Mouse (Mus musculus) testis, postnatal 14 days (tissue): Measurements from ENCODE around the gene Gpnmb.

Source experiments
- DNase-seq: peaks from one replicate; pipeline ENCODE4 v3.0.0; 2021; ENCODE audit warnings: low spot score

Gpnmb gene

GRCm38 (mm10) chr6:49031230-49031629 is 5.1 kb upstream of the Gpnmb start:
- DNase-seq, result no peak

DNA sequence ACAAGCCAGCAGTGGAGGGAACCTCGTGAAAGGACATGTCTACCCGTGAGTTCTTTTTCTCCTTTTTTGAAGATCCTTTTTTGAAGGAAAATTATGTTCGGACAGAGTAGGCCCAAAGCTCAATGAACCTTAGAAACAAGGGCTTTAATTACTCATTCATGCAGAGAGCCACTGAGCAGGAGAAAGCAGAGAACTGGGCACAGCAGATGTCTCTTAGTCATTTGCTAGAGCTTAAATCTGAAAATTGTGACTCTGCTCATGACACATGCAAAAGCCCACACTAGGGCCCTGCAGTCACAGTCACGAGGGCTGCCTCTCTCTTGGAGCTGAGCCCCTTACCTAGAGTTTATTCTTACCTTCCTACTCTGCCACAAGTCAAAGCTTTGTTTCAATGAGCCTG is 3.6 kb upstream of the Gpnmb start:
- DNase-seq, result no peak

GRCm38 (mm10) chr6:49037268-49037662 is 919 bp downstream of the Gpnmb start:
- DNase-seq, result no peak

DNA sequence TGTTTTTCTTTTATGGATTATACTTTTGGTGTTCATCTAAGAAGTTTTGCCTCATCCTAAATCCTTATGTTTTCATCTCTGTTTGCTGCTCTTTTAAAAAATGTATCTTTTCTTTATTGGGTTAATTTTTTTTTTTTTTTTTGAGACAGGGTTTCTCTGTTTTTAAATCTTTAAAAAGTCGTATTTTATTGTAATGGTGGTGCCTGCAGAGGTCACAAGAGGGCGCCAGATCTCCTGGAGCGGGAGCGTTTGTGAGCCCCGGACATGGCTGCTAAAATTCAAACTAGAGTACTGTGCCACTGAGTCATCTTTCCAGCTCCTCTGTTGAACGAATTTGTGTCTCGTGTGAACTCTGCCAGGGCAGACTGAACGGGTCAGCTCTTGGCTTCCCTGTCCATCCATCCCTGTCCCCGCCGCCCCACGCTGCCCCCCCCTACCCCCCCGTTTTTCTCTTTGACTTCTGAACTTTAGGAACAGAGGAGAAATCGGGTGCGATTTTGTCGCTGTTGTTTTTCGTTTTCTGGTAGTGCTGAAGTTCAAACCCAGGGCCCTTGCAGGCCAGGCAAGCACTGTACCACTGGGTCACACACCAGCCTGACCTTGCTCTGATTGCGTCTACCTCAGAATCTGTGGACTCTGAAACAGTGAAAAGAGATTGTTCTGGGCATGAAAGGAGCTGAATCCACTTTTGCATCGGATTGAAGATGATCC is 3.3 kb downstream of the Gpnmb start:
- peak; percentile 14 for DNase-seq

DNA sequence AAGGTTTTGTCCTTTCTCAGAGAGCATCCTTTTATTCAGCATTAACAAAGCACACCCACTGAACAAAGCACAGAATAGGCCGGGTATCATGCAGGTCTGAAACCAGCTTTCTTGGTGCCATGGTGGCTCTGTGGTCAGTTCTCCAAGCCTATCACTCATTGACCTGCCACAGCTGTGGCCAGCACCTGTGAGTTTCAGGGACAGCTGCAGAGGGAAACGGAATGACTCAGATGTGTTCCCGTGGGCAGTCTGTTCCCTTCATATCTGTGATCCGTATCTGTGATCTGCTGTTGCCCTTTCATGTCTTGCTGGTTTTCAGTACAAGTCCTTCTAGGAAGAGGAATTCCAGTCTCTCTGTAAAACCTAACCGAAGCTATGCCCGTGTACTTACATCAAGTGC is 10.2 kb downstream of the Gpnmb start:
- DNase-seq, result no peak

- no peak for DNase-seq
Measured at GRCm38 (mm10) chr6:49046976-49047375, 10.6 kb downstream of the Gpnmb start.

GRCm38 (mm10) chr6:49047848-49048247 is 11.5 kb downstream of the Gpnmb start:
- peak; percentile 13 for DNase-seq

GRCm38 (mm10) chr6:49048395-49048794 is 12.0 kb downstream of the Gpnmb start:
- no peak for DNase-seq

GRCm38 (mm10) chr6:49050677-49051410 is 14.5 kb downstream of the Gpnmb start:
- no peak for DNase-seq

DNA sequence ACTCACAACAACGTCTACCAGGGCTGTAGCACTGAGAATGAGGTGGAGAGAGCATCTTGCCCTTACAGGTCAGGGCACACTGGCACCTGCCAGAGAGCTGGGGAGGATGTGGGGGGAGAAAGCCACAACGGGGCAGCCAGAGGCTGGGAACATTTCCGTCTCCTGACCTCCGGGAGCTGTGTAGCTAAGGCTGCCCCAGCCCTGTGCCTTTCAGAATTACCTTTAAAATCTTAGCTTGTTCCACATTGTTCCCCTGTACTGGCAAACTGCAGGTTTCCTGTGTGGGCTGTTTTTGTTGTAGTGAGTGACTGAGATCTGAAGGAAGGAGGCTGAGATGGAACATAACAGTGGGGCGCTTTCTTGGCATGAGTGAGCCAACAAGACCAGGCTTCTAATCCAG is 15.8 kb downstream of the Gpnmb start:
- DNase-seq, result no peak

DNA sequence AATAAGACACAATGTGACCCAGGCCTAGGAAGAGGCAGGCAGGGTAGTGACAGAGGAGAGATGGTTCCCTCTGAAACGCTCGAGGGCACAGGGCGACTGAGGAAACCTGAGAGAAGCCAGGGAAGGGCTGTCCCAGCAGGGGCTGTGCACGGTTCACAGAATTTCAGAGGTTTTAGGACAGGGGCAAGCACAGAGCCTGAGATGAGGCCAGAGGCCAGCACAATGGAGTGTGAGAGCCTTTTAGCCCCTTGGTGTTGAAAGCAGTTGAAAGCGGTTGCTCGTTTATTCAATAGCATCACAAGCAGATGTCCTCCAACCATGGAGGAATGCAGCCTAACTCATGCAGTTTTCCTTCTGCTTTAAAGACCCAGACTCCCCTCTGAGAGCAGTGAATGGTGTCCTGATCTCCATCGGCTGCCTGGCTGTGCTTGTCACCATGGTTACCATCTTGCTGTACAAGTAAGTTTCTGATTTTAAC is 18.9 kb downstream of the Gpnmb start:
- DNase-seq, result no peak

DNA sequence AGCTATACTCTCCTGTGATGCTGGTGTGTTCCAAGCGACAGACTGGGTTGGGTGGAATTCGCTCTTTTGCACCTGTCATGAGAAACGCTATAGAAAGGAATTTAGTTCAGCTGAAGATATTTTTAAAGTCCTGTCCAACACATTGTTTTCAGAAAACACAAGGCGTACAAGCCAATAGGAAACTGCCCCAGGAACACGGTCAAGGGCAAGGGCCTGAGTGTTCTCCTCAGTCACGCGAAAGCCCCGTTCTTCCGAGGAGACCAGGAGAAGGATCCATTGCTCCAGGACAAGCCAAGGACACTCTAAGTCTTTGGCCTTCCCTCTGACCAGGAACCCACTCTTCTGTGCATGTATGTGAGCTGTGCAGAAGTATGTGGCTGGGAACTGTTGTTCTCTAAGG is 19.7 kb downstream of the Gpnmb start:
- no peak for DNase-seq

GRCm38 (mm10) chr6:49057053-49058021 is 21.0 kb downstream of the Gpnmb start:
- peak; percentile 42 for DNase-seq

GRCm38 (mm10) chr6:49068361-49068760 is 32.0 kb downstream of the Gpnmb start:
- DNase-seq, result no peak

DNA sequence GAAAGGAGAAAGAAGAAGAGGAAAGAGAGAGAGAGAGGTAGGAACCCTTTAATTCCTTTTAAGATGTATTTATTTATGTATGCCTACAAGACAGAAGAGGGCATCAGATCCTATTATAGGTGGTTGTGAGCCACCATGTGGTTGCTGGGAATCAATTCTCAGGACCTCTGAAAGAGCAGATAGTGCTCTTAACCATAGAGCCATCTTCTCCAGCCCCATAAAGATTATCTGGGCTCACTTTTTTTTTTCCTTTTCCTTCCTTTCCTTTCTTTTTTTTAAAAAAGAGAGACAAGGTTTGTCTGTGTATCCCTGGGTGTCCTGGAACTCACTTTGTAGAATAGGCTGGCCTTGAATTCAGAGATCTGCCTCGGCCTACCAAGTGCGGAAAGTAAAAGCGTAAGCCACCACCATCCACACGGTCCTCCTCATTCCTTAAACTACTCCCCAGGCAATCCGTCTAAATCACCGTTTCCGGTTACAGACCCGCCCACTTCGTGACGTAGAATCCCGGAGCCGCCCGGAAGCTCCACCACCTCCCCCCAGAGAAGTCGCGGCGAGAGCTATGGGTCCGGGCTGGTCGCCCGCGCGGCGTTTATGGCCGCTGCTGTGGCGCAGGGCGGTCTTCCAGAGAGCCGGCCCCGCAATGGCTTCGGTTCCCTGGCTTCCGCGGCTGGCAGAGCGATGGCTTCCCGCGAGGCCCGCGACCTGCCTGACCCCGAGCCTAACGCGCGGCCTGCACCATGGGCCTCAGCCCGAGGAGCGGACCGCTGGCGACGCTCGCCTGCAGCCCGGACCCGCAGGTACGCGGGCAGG is 37.2 kb downstream of the Gpnmb start, which contains the start of gene Malsu1:
TSS of gene Malsu1 (plus strand) at position 492 of the 813 bp plus-strand sequence.
- DNase-seq, result peak; percentile 94

DNA sequence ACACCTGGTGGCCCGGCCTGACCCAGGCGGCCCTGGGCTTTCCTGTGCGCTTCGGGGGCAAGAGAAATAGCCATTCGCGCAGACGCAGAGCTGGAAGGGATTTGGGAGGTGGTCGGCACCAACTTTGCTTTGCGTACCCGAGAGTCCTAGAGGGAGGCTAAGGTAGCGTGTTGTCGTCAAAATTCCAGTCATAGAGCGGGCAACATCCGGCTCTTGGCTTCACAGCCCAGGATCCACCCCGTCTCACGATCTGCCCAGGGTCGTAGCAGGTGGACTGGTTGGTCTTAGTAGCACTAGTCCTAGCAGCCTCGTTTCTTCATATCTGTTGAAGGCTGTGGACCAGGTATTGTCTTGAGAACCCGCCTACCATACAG is 37.8 kb downstream of the Gpnmb start:
- DNase-seq, result no peak

- DNase-seq, result no peak
Measured at GRCm38 (mm10) chr6:49077894-49078293, 41.5 kb downstream of the Gpnmb start.

GRCm38 (mm10) chr6:49079313-49079712 is 43.0 kb downstream of the Gpnmb start:
- no peak for DNase-seq

- no peak for DNase-seq
Measured at GRCm38 (mm10) chr6:49083008-49083407, 46.7 kb downstream of the Gpnmb start.

DNA sequence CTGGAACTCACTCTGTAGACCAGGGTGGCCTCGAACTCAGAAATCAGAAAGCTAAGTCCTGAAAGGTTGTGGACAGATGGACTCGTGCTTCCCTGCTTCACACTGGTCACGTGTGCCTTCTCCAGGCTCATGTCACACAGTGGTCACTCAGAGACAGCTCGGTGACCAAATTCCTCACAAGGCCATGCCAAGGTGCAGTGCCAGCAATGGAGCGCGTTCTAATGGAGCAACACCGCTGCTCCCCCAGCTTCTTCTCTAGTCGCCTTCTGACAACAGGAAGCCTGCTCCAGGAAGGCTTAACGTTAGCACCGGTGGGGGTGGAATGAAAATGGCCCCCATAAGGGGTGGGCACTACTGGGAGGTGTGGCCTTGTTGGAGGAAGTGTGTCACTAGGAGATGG is 58.6 kb downstream of the Gpnmb start:
- no peak for DNase-seq

- peak; percentile 22 for DNase-seq
Measured at GRCm38 (mm10) chr6:49096421-49096820, 60.1 kb downstream of the Gpnmb start.
